Mouse (Mus musculus) megakaryocyte, embryonic 14.5 days (primary cell): ENCODE data around the gene Map4.

ENCODE experiments used
- FLI1 ChIP-seq: IDR thresholded peaks from 2 replicates; pipeline ENCODE4 v1.6.1; 2012; ENCODE audit warnings: low read length, inconsistent platforms, mixed read lengths
- GATA1 ChIP-seq: IDR thresholded peaks from 3 replicates; pipeline ENCODE4 v1.6.1; 2012; ENCODE audit warnings: mixed read lengths, low read length, inconsistent platforms, borderline replicate concordance

DNA sequence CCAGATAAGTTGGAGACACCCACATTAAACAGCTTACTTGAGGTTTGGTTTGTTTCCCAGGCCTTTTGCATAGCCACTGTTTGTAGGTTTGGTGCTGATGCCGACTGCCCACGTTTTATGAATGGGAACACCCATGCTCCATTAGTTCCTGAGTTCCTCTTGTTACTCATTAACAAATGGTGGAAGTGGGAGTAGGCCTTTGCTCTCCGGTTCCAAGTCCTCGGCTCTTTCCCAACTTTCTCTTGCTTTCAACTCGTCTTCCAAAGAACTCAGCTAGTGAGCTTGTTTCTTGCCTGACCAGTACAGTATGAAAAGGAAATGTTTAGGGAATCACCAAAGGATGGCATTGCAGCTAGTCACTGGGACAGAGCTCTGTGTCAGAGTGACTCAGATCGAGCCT lies 35.7 kb upstream of the Map4 start:
- TF ChIP-seq GATA1 (no peak), FLI1 (no peak)
